Mouse (Mus musculus): ENCODE measurements at regions not wholly inside any gene's neighbourhood (a gene's known extent, or its start where the extent isn't known, plus 50 kb on each side); places are given as distances from the start of the nearest gene placed in this dataset.

GRCm38 (mm10) chr8:90520186-90520585 lies 172.0 kb upstream of the Tox3 start:
- Histone ChIP-seq H3K27ac (replicated peaks in 1 of 2; ENCODE audit: control insufficient read depth in 1 of 2, insufficient read depth in 1 of 2, low read depth in 2 of 2, low read length in 2 of 2) (no peak overlapping the region), H3K4me2 (ENCODE audit: low read length) (no peak overlapping the region), H3K9ac (ENCODE audit: low read length) (no peak overlapping the region), H3K36me3 (ENCODE audit: control insufficient read depth, insufficient read depth, low read length) (no peaks in the 10 kb centered on the region), H3K4me3 (ENCODE audit: control insufficient read depth in 1 of 2, insufficient read depth in 1 of 2, low read depth in 1 of 2, low read length in 2 of 2) (no peak overlapping the region), H3K9me3 (ENCODE audit: control insufficient read depth, low read length) (peaks cover 7% of the 10 kb centered on the region; the same call in 1 of the 2 replicates), H3K27me3 (ENCODE audit: control insufficient read depth, insufficient read depth, low read length) (no peaks in the 10 kb centered on the region), H3K4me1 (ENCODE audit: control insufficient read depth in 2 of 2, insufficient read depth in 2 of 2, low read length in 2 of 2) (no peaks in the 10 kb centered on the region)
- no peak for ATAC-seq (ENCODE audit: insufficient number of reproducible peaks, insufficient read depth, low FRiP score, low read depth)
- 44% methylated on average over 4 of the region's 4 CpGs for WGBS

GRCm38 (mm10) chr8:90519567-90519966 lies 171.4 kb upstream of the Tox3 start:
- no peaks in the 10 kb centered on the region for H3K4me1 ChIP-seq (ENCODE audit: control insufficient read depth in 2 of 2, insufficient read depth in 2 of 2, low read length in 2 of 2)
- no peak overlapping the region for H3K4me2 ChIP-seq (ENCODE audit: low read length)
- ATAC-seq (ENCODE audit: insufficient number of reproducible peaks, insufficient read depth, low FRiP score, low read depth): no peak
- no peak overlapping the region for H3K4me3 ChIP-seq (ENCODE audit: control insufficient read depth in 1 of 2, insufficient read depth in 1 of 2, low read depth in 1 of 2, low read length in 2 of 2)
- no peaks in the 10 kb centered on the region for H3K36me3 ChIP-seq (ENCODE audit: control insufficient read depth, insufficient read depth, low read length)
- H3K9ac ChIP-seq (ENCODE audit: low read length): no peak overlapping the region
- peaks cover 7% of the 10 kb centered on the region; the same call in 1 of the 2 replicates for H3K9me3 ChIP-seq (ENCODE audit: control insufficient read depth, low read length)
- WGBS: 91% methylated on average over 6 of the region's 6 CpGs
- H3K27ac ChIP-seq (replicated peaks in 1 of 2; ENCODE audit: control insufficient read depth in 1 of 2, insufficient read depth in 1 of 2, low read depth in 2 of 2, low read length in 2 of 2): no peak overlapping the region
- H3K27me3 ChIP-seq (ENCODE audit: control insufficient read depth, insufficient read depth, low read length): no peaks in the 10 kb centered on the region

GRCm38 (mm10) chr8:90514191-90514590 lies 166.0 kb upstream of the Tox3 start:
- Histone ChIP-seq H3K27ac (replicated peaks in 1 of 2; ENCODE audit: control insufficient read depth in 1 of 2, insufficient read depth in 1 of 2, low read depth in 2 of 2, low read length in 2 of 2) (no peak overlapping the region), H3K4me3 (ENCODE audit: control insufficient read depth in 1 of 2, insufficient read depth in 1 of 2, low read depth in 1 of 2, low read length in 2 of 2) (no peak overlapping the region), H3K4me1 (ENCODE audit: control insufficient read depth in 2 of 2, insufficient read depth in 2 of 2, low read length in 2 of 2) (no peaks in the 10 kb centered on the region), H3K9ac (ENCODE audit: low read length) (no peak overlapping the region), H3K9me3 (ENCODE audit: control insufficient read depth, low read length) (no peaks in the 10 kb centered on the region), H3K27me3 (ENCODE audit: control insufficient read depth, insufficient read depth, low read length) (no peaks in the 10 kb centered on the region), H3K36me3 (ENCODE audit: control insufficient read depth, insufficient read depth, low read length) (no peaks in the 10 kb centered on the region), H3K4me2 (ENCODE audit: low read length) (no peak overlapping the region)
- ATAC-seq (ENCODE audit: insufficient number of reproducible peaks, insufficient read depth, low FRiP score, low read depth): no peak
- 68% methylated on average over 3 of the region's 3 CpGs for WGBS

GRCm38 (mm10) chr8:90513601-90514000 lies 165.5 kb upstream of the Tox3 start:
- Histone ChIP-seq H3K9me3 (ENCODE audit: control insufficient read depth, low read length) (no peaks in the 10 kb centered on the region), H3K9ac (ENCODE audit: low read length) (no peak overlapping the region), H3K4me1 (ENCODE audit: control insufficient read depth in 2 of 2, insufficient read depth in 2 of 2, low read length in 2 of 2) (no peaks in the 10 kb centered on the region), H3K4me2 (ENCODE audit: low read length) (no peak overlapping the region), H3K27ac (replicated peaks in 1 of 2; ENCODE audit: control insufficient read depth in 1 of 2, insufficient read depth in 1 of 2, low read depth in 2 of 2, low read length in 2 of 2) (no peak overlapping the region), H3K4me3 (ENCODE audit: control insufficient read depth in 1 of 2, insufficient read depth in 1 of 2, low read depth in 1 of 2, low read length in 2 of 2) (no peak overlapping the region), H3K36me3 (ENCODE audit: control insufficient read depth, insufficient read depth, low read length) (no peaks in the 10 kb centered on the region), H3K27me3 (ENCODE audit: control insufficient read depth, insufficient read depth, low read length) (no peaks in the 10 kb centered on the region)
- 91% methylated on average over 4 of the region's 4 CpGs for WGBS
- ATAC-seq (ENCODE audit: insufficient number of reproducible peaks, insufficient read depth, low FRiP score, low read depth): no peak

- Histone ChIP-seq H3K4me3 (ENCODE audit: control insufficient read depth in 1 of 2, insufficient read depth in 1 of 2, low read depth in 1 of 2, low read length in 2 of 2) (no peak overlapping the region), H3K9ac (ENCODE audit: low read length) (no peak overlapping the region), H3K4me1 (ENCODE audit: control insufficient read depth in 2 of 2, insufficient read depth in 2 of 2, low read length in 2 of 2) (no peaks in the 10 kb centered on the region), H3K36me3 (ENCODE audit: control insufficient read depth, insufficient read depth, low read length) (no peaks in the 10 kb centered on the region), H3K27me3 (ENCODE audit: control insufficient read depth, insufficient read depth, low read length) (no peaks in the 10 kb centered on the region), H3K27ac (replicated peaks in 1 of 2; ENCODE audit: control insufficient read depth in 1 of 2, insufficient read depth in 1 of 2, low read depth in 2 of 2, low read length in 2 of 2) (no peak overlapping the region), H3K4me2 (ENCODE audit: low read length) (no peak overlapping the region), H3K9me3 (ENCODE audit: control insufficient read depth, low read length) (no peaks in the 10 kb centered on the region)
- 84% methylated on average over 8 of the region's 8 CpGs for WGBS
- no peak for ATAC-seq (ENCODE audit: insufficient number of reproducible peaks, insufficient read depth, low FRiP score, low read depth)
Measured at GRCm38 (mm10) chr8:90513102-90513501, 165.0 kb upstream of the Tox3 start.

GRCm38 (mm10) chr8:90512594-90512993 lies 164.5 kb upstream of the Tox3 start:
- Histone ChIP-seq H3K36me3 (ENCODE audit: control insufficient read depth, insufficient read depth, low read length) (no peaks in the 10 kb centered on the region), H3K4me2 (ENCODE audit: low read length) (no peak overlapping the region), H3K9me3 (ENCODE audit: control insufficient read depth, low read length) (no peaks in the 10 kb centered on the region), H3K4me1 (ENCODE audit: control insufficient read depth in 2 of 2, insufficient read depth in 2 of 2, low read length in 2 of 2) (no peaks in the 10 kb centered on the region), H3K4me3 (ENCODE audit: control insufficient read depth in 1 of 2, insufficient read depth in 1 of 2, low read depth in 1 of 2, low read length in 2 of 2) (no peak overlapping the region), H3K9ac (ENCODE audit: low read length) (no peak overlapping the region), H3K27ac (replicated peaks in 1 of 2; ENCODE audit: control insufficient read depth in 1 of 2, insufficient read depth in 1 of 2, low read depth in 2 of 2, low read length in 2 of 2) (no peak overlapping the region), H3K27me3 (ENCODE audit: control insufficient read depth, insufficient read depth, low read length) (no peaks in the 10 kb centered on the region)
- no peak for ATAC-seq (ENCODE audit: insufficient number of reproducible peaks, insufficient read depth, low FRiP score, low read depth)
- WGBS: 62% methylated on average over 2 of the region's 2 CpGs

- Histone ChIP-seq H3K4me1 (ENCODE audit: control insufficient read depth in 2 of 2, insufficient read depth in 2 of 2, low read length in 2 of 2) (peaks cover 7 to 13% of the 10 kb centered on the region in 2 experiments), H3K4me3 (ENCODE audit: control insufficient read depth in 1 of 2, insufficient read depth in 1 of 2, low read depth in 1 of 2, low read length in 2 of 2) (no peak overlapping the region), H3K9me3 (ENCODE audit: control insufficient read depth, low read length) (no peaks in the 10 kb centered on the region), H3K36me3 (ENCODE audit: control insufficient read depth, insufficient read depth, low read length) (no peaks in the 10 kb centered on the region), H3K4me2 (ENCODE audit: low read length) (no peak overlapping the region), H3K9ac (ENCODE audit: low read length) (no peak overlapping the region), H3K27me3 (ENCODE audit: control insufficient read depth, insufficient read depth, low read length) (no peaks in the 10 kb centered on the region), H3K27ac (replicated peaks in 1 of 2; ENCODE audit: control insufficient read depth in 1 of 2, insufficient read depth in 1 of 2, low read depth in 2 of 2, low read length in 2 of 2) (no peak overlapping the region)
- no peak for ATAC-seq (ENCODE audit: insufficient number of reproducible peaks, insufficient read depth, low FRiP score, low read depth)
- 56% methylated on average over 5 of the region's 5 CpGs for whole genome bisulfite sequencing
Measured at GRCm38 (mm10) chr8:90504521-90504920, 156.4 kb upstream of the Tox3 start.

GRCm38 (mm10) chr8:90503306-90503705 lies 155.2 kb upstream of the Tox3 start:
- H3K9ac ChIP-seq (ENCODE audit: low read length): no peak overlapping the region
- no peaks in the 10 kb centered on the region for H3K36me3 ChIP-seq (ENCODE audit: control insufficient read depth, insufficient read depth, low read length)
- H3K27ac ChIP-seq (replicated peaks in 1 of 2; ENCODE audit: control insufficient read depth in 1 of 2, insufficient read depth in 1 of 2, low read depth in 2 of 2, low read length in 2 of 2): peak overlapping the region in 1 of 2 experiments; percentile 44; a peak in 2 of 4 replicates
- 12% methylated on average over 2 of the region's 2 CpGs for WGBS
- no peak for ATAC-seq (ENCODE audit: insufficient number of reproducible peaks, insufficient read depth, low FRiP score, low read depth)
- no peak overlapping the region for H3K4me3 ChIP-seq (ENCODE audit: control insufficient read depth in 1 of 2, insufficient read depth in 1 of 2, low read depth in 1 of 2, low read length in 2 of 2)
- no peaks in the 10 kb centered on the region for H3K9me3 ChIP-seq (ENCODE audit: control insufficient read depth, low read length)
- peak overlapping the region; percentile 32; the same call in 1 of the 2 replicates for H3K4me2 ChIP-seq (ENCODE audit: low read length)
- peaks cover 7 to 13% of the 10 kb centered on the region in 2 experiments for H3K4me1 ChIP-seq (ENCODE audit: control insufficient read depth in 2 of 2, insufficient read depth in 2 of 2, low read length in 2 of 2)
- no peaks in the 10 kb centered on the region for H3K27me3 ChIP-seq (ENCODE audit: control insufficient read depth, insufficient read depth, low read length)
